Mouse (Mus musculus) liver, adult 2 months (tissue): Measurements from ENCODE around the gene Kif26b. TPM values are rescaled to one million over a fixed set of nuclear protein-coding genes. Genes with fewer than 3 reads are reported as not detected.
A peak's percentile ranks its signal among the peaks of the same experiment; 100 is the strongest.

Source experiments
- DNase-seq: peaks from one replicate; pipeline ENCODE4 v3.0.0-alpha.2; 2011; ENCODE audit warnings: low read depth, low spot score; ENCODE audit errors: extremely low read depth
- H3K27ac ChIP-seq: fragments of 200-500 bp; replicated peaks from 2 replicates; pipeline ENCODE4 v1.5.1; 2012; ENCODE audit warnings: low read depth, mild to moderate bottlenecking, control low read depth, inconsistent platforms, low read length; ENCODE audit not compliant: insufficient read depth
- H3K27me3 ChIP-seq: fragments of 200-500 bp; 2 replicates; pipeline ENCODE4 v1.6.1; 2012; ENCODE audit warnings: mild to moderate bottlenecking, moderate library complexity, low read length, inconsistent platforms; ENCODE audit not compliant: control insufficient read depth, insufficient read depth
- H3K36me3 ChIP-seq: fragments of 200-500 bp; 2 replicates; pipeline ENCODE4 v1.6.1; 2012; ENCODE audit warnings: low read length, inconsistent platforms; ENCODE audit not compliant: control insufficient read depth, insufficient read depth
- H3K4me1 ChIP-seq: fragments of 200-500 bp; 2 replicates; pipeline ENCODE4 v1.6.1; 2011; ENCODE audit warnings: low read length; ENCODE audit not compliant: control insufficient read depth, insufficient read depth
- H3K4me3 ChIP-seq: fragments of 200-500 bp; 2 replicates; pipeline ENCODE4 v1.5.1; 2011; ENCODE audit warnings: low read depth, mild to moderate bottlenecking, control low read depth, low read length, moderate library complexity; ENCODE audit not compliant: insufficient read depth
- H3K79me2 ChIP-seq: fragments of 200-500 bp; 2 replicates; pipeline ENCODE4 v1.6.1; 2012; ENCODE audit warnings: inconsistent platforms, mild to moderate bottlenecking, low read length, moderate library complexity; ENCODE audit not compliant: control insufficient read depth, insufficient read depth
- H3K9ac ChIP-seq: fragments of 200-500 bp; 2 replicates; pipeline ENCODE4 v1.6.1; 2012; ENCODE audit warnings: low read depth, mild to moderate bottlenecking, control low read depth, inconsistent platforms, low read length
- CTCF ChIP-seq: fragments of 200-500 bp; IDR thresholded peaks from 2 replicates; pipeline ENCODE4 v1.5.1; 2011; ENCODE audit warnings: low read depth, low read length, control low read depth
- POLR2A ChIP-seq: fragments of 200-500 bp; IDR thresholded peaks from 2 replicates; pipeline ENCODE4 v1.6.1; 2011; ENCODE audit warnings: low read length, control low read depth; ENCODE audit not compliant: insufficient read depth; ENCODE audit errors: extremely low read depth
- WGBS: fragments of 180-500 bp; shearing (Covaris S2); methylation state at CpG from one replicate; pipeline ENCODE4 v1.1.7; 2018; 5-methylcytosine and 5-hydroxymethylcytosine counted together
- polyA plus RNA-seq: library from polyadenylated mRNA; depleted of rRNA; stranded (reverse); fragments of >200 nt; gene quantifications from 2 replicates; pipeline ENCODE4 v1.2.3, GENCODE M21; 2012
- total RNA-seq: library from RNA; depleted of rRNA; stranded (reverse); fragments of >200 nt; gene quantifications from 2 replicates; pipeline ENCODE4 v1.2.3, GENCODE M21; 2014

Kif26b gene
- total and polyA plus RNA-seq, 2 experiments = 0.10 to 0.28 TPM

GRCm38 (mm10) chr1:178634359-178635085 is 105.6 kb downstream of the Kif26b start:
- H3K27ac ChIP-seq = no peak overlapping the region
- H3K36me3 ChIP-seq = no peaks in the 10 kb centered on the region
- H3K4me3 ChIP-seq = no peak overlapping the region
- no peak overlapping the region for H3K9ac ChIP-seq
- DNase-seq = no peak
- 70% methylated on average over 19 of the region's 19 CpGs for WGBS
- H3K4me1 ChIP-seq = no peaks in the 10 kb centered on the region
- no peaks in the 10 kb centered on the region for H3K79me2 ChIP-seq
- H3K27me3 ChIP-seq = no peaks in the 10 kb centered on the region; the same call in 1 of the 2 replicates
- TF ChIP-seq CTCF (no peak), POLR2A (no peak)

DNA sequence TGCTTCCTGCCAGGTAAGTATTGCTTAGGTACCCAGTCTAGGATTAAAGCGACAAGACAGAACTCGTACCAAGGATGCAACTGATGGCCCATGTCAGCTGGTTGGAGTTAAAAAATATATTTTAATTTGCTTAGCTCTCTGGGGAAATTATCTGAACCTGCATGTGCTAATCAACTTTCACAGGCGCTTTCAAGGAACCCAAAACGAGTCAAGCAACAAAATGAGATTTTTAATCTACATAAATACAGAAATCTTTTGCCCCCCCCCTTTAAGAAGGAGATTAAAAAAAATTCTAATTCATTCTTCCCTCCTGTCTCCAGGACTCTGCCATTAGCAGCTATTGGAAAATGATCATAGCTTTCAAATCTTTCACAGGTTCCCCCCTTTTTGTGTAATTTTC is 106.5 kb downstream of the Kif26b start:
- Histone ChIP-seq H3K4me3 (no peak overlapping the region), H3K79me2 (no peaks in the 10 kb centered on the region), H3K27ac (no peak overlapping the region), H3K36me3 (no peaks in the 10 kb centered on the region), H3K9ac (no peak overlapping the region), H3K27me3 (no peaks in the 10 kb centered on the region; the same call in 1 of the 2 replicates), H3K4me1 (no peaks in the 10 kb centered on the region)
- 84% methylated on average over 4 of the region's 4 CpGs for WGBS
- DNase-seq = no peak
- no peak for TF ChIP-seq POLR2A
- TF ChIP-seq CTCF = no peak

GRCm38 (mm10) chr1:178637293-178637692 is 108.4 kb downstream of the Kif26b start:
- Histone ChIP-seq H3K27ac (no peak overlapping the region), H3K9ac (no peak overlapping the region), H3K36me3 (no peaks in the 10 kb centered on the region), H3K79me2 (no peaks in the 10 kb centered on the region), H3K4me3 (no peak overlapping the region), H3K4me1 (peaks cover 4% of the 10 kb centered on the region; the same call in 1 of the 2 replicates), H3K27me3 (no peaks in the 10 kb centered on the region; the same call in 1 of the 2 replicates)
- TF ChIP-seq POLR2A (no peak), CTCF (no peak)
- 63% methylated on average over 7 of the region's 7 CpGs for WGBS
- DNase-seq = no peak

GRCm38 (mm10) chr1:178639951-178640350 is 111.0 kb downstream of the Kif26b start:
- TF ChIP-seq CTCF = no peak
- no peak for TF ChIP-seq POLR2A
- DNase-seq = no peak
- 70% methylated on average over 6 of the region's 6 CpGs for WGBS
- no peak overlapping the region for H3K9ac ChIP-seq
- H3K27me3 ChIP-seq = no peaks in the 10 kb centered on the region
- no peak overlapping the region for H3K4me3 ChIP-seq
- H3K36me3 ChIP-seq = no peaks in the 10 kb centered on the region
- H3K27ac ChIP-seq = no peak overlapping the region
- peaks cover 4% of the 10 kb centered on the region; the same call in 1 of the 2 replicates for H3K4me1 ChIP-seq
- H3K79me2 ChIP-seq = no peaks in the 10 kb centered on the region

DNA sequence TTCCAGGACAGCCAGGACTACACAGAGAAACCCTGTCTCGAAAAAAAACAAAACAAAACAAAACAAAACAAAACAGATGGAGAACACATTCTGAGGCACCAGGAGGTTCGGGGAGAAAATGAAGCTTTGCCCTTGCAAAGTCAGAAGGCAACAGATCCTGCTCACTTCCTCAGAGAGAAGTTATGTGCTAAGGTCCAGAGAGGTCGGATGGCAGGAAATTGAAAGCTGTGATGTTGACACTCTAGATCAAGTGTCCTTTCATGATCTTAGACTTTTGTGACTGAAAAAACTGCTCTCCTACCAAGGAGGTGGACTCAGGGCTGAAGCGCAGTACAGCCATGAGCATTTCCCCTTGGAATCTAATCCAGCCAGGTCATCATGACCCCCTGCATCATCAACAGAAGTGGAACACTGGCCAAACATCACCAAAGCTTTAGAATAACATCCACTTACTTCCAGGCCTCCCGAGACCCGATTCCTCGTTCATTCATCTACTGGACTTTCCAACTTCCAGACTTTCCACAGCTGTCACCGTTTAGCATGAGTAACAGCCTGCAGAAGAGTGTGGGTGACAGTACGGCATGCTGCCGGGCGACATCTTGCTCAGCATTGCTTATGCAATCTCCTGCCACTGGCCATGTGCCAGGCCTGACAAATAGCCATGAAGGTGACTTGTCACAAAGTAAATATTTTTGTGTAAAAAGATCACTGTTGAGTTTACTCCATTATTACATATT is 112.0 kb downstream of the Kif26b start:
- TF ChIP-seq POLR2A (no peak), CTCF (no peak)
- Histone ChIP-seq H3K4me3 (no peak overlapping the region), H3K4me1 (peaks cover 4% of the 10 kb centered on the region; the same call in 1 of the 2 replicates), H3K27ac (no peak overlapping the region), H3K9ac (no peak overlapping the region), H3K79me2 (no peaks in the 10 kb centered on the region), H3K27me3 (no peaks in the 10 kb centered on the region), H3K36me3 (no peaks in the 10 kb centered on the region)
- DNase-seq = peak; percentile 69
- 47% methylated on average over 11 of the region's 11 CpGs for WGBS

DNA sequence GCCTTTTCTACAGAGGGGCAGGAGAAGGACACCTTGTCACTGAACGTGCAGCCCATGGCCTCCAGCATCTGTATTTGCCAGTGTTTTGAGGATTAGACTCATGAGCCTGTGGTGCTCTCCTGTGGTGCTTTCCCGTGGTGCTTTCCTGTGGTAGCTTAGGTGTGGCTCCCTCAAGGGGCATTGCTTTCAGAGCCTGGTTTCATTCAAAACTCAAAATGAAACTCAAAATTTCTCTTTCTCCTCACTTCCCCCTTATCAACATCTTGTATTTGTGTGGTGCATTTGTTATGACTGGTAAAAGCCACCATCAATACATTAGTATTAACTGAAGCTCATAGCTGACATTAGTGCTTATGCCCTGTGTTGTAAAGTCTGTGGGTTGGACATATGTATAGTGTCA is 112.9 kb downstream of the Kif26b start:
- no peaks in the 10 kb centered on the region for H3K36me3 ChIP-seq
- TF ChIP-seq POLR2A (no peak), CTCF (no peak)
- H3K9ac ChIP-seq = no peak overlapping the region
- 84% methylated on average over 2 of the region's 2 CpGs for whole genome bisulfite sequencing
- no peak overlapping the region for H3K4me3 ChIP-seq
- no peak overlapping the region for H3K27ac ChIP-seq
- no peaks in the 10 kb centered on the region for H3K27me3 ChIP-seq
- DNase-seq = no peak
- H3K79me2 ChIP-seq = no peaks in the 10 kb centered on the region
- H3K4me1 ChIP-seq = peaks cover 4% of the 10 kb centered on the region; the same call in 1 of the 2 replicates
